Mouse (Mus musculus) mouse embryonic stem cell (cell line): Measurements from ENCODE around the gene Ccdc117.

Experiments used
- in situ Hi-C, 2 experiments: fragments of 300-500 bp; cut with MboI; formaldehyde crosslinking; loops; 1 replicate in 1 of 2; 3 replicates in 1 of 2; pipeline ENCODE4 v1.14.3; 2019 to 2020; ENCODE audit warnings: low sequenced_read_pairs in 2 of 2, low pct_unique_long_range_greater_than_20kb in 1 of 2, mixed read lengths in 1 of 2; ENCODE audit not compliant: unreplicated experiment in 1 of 2

Gene Ccdc117

GRCm38 (mm10) chr11:5541230-5541798 lies 673 bp downstream of the Ccdc117 start:
- in situ Hi-C loops, result no loop called here

GRCm38 (mm10) chr11:5540331-5540730 lies 1.7 kb downstream of the Ccdc117 start:
- in situ Hi-C loops, result no loop called here

GRCm38 (mm10) chr11:5537454-5537853 lies 4.5 kb downstream of the Ccdc117 start:
- in situ Hi-C loops, result loop anchor here in 1 of 2 experiments (10.0 kb wide), 1 partner anchor 53 kb away; no protein-coding TSS in a partner anchor

GRCm38 (mm10) chr11:5533108-5533507 lies 8.9 kb downstream of the Ccdc117 start:
- in situ Hi-C loops, result loop anchor here in 1 of 2 experiments (10.0 kb wide), 1 partner anchor 48 kb away; no protein-coding TSS in a partner anchor

GRCm38 (mm10) chr11:5530717-5531116 lies 11.3 kb downstream of the Ccdc117 start:
- in situ Hi-C loops, result loop anchor here in 1 of 2 experiments (10.0 kb wide), 1 partner anchor 46 kb away; no protein-coding TSS in a partner anchor

- in situ Hi-C loops, result loop anchor here in 1 of 2 experiments (10.0 kb wide), 1 partner anchor 45 kb away; no protein-coding TSS in a partner anchor
Measured at GRCm38 (mm10) chr11:5530172-5530571, 11.8 kb downstream of the Ccdc117 start.

- in situ Hi-C loops, result no loop called here
Measured at GRCm38 (mm10) chr11:5528841-5529240, 13.1 kb downstream of the Ccdc117 start.

- in situ Hi-C loops, result no loop called here
Measured at GRCm38 (mm10) chr11:5527865-5528523, 14.0 kb downstream of the Ccdc117 start.

- in situ Hi-C loops, result no loop called here
Measured at GRCm38 (mm10) chr11:5526573-5527439, 15.2 kb downstream of the Ccdc117 start.

GRCm38 (mm10) chr11:5525418-5525817 lies 16.6 kb downstream of the Ccdc117 start:
- in situ Hi-C loops, result no loop called here

- in situ Hi-C loops, result loop anchor here in 1 of 2 experiments (5.0 kb wide), 1 partner anchor 36 kb away; no protein-coding TSS in a partner anchor
Measured at GRCm38 (mm10) chr11:5522798-5523415, 19.1 kb downstream of the Ccdc117 start.

GRCm38 (mm10) chr11:5521516-5522291 lies 20.3 kb downstream of the Ccdc117 start:
- in situ Hi-C loops, result loop anchor here in 1 of 2 experiments (5.0 kb wide), 1 partner anchor 34 kb away; no protein-coding TSS in a partner anchor

GRCm38 (mm10) chr11:5521266-5521515 lies 20.8 kb downstream of the Ccdc117 start:
- in situ Hi-C loops, result loop anchor here in 1 of 2 experiments (5.0 kb wide), 1 partner anchor 34 kb away; no protein-coding TSS in a partner anchor

GRCm38 (mm10) chr11:5520412-5521265 lies 21.3 kb downstream of the Ccdc117 start, which contains the start of gene Xbp1:
Xbp1 (plus strand) TSS chr11:5520659.
- in situ Hi-C loops, result loop anchor here in 1 of 2 experiments (5.0 kb wide), 1 partner anchor 33 kb away; no protein-coding TSS in a partner anchor

GRCm38 (mm10) chr11:5519681-5520080 lies 22.3 kb downstream of the Ccdc117 start:
- in situ Hi-C loops, result loop anchor here in 1 of 2 experiments (5.0 kb wide), 1 partner anchor 32 kb away; no protein-coding TSS in a partner anchor

- in situ Hi-C loops, result no loop called here
Measured at GRCm38 (mm10) chr11:5517346-5517745, 24.6 kb downstream of the Ccdc117 start.

GRCm38 (mm10) chr11:5516617-5517016 lies 25.4 kb downstream of the Ccdc117 start:
- in situ Hi-C loops, result no loop called here
